Mouse (Mus musculus) forebrain, embryonic 11.5 days (tissue): ENCODE results near the gene Slc7a7. TPM values are rescaled to one million over a fixed set of nuclear protein-coding genes. Genes with fewer than 3 reads are reported as not detected.

ENCODE experiments used
- polyA plus RNA-seq: library from polyadenylated mRNA; unstranded; fragments of >200 nt; fragmentation: Nextera tagmentation; extraction: Ambion mirVana; gene quantifications from 2 replicates; pipeline ENCODE4 v1.2.1, GENCODE M21; 2014

Slc7a7 gene
- polyA plus RNA-seq, 1 experiment from 2014 or later = 4.5 TPM

Other genes with a start within 250 kb of the Slc7a7 start
- gene Dad1, start 163.7 kb downstream of the Slc7a7 start, polyA plus RNA-seq = 233 and 240 TPM in 2 replicates
- gene Abhd4, start 163.6 kb downstream of the Slc7a7 start, polyA plus RNA-seq = 50.9 and 53.5 TPM in 2 replicates
- not detected in 2 replicates for gene Olfr49, start 132.8 kb downstream of the Slc7a7 start, polyA plus RNA-seq
- gene Oxa1l, start 56.9 kb downstream of the Slc7a7 start, polyA plus RNA-seq = 56.7 and 58.3 TPM in 2 replicates
- gene Mrpl52, start 9.1 kb upstream of the Slc7a7 start, polyA plus RNA-seq = 220 and 221 TPM in 2 replicates
- 70.7 and 71.6 TPM in 2 replicates for gene Mmp14, start 13.8 kb upstream of the Slc7a7 start, polyA plus RNA-seq
- 28.8 and 29.9 TPM in 2 replicates for gene Lrp10, start 46.4 kb upstream of the Slc7a7 start, polyA plus RNA-seq
- 18.8 and 19.8 TPM in 2 replicates for gene Rem2, start 58.3 kb upstream of the Slc7a7 start, polyA plus RNA-seq
- gene Prmt5, start 99.7 kb upstream of the Slc7a7 start, polyA plus RNA-seq = 142 and 151 TPM in 2 replicates
- 50.6 and 55.5 TPM in 2 replicates for gene Haus4, start 136.8 kb upstream of the Slc7a7 start, polyA plus RNA-seq
- 51.6 and 59.7 TPM in 2 replicates for gene Ajuba, start 159.8 kb upstream of the Slc7a7 start, polyA plus RNA-seq
- gene 4931414P19Rik, start 188.2 kb upstream of the Slc7a7 start, polyA plus RNA-seq = 9.6 and 9.9 TPM in 2 replicates
- 414 and 455 TPM in 2 replicates for gene Psmb5, start 200.2 kb upstream of the Slc7a7 start, polyA plus RNA-seq
- gene Psmb11, start 203.7 kb upstream of the Slc7a7 start, polyA plus RNA-seq = 0.05 TPM in 1 of 2 replicates, not detected in the other
- gene Gm17606, start 223.2 kb upstream of the Slc7a7 start, polyA plus RNA-seq = not detected in 2 replicates
- 10.5 and 12.3 TPM in 2 replicates for gene Cdh24, start 223.6 kb upstream of the Slc7a7 start, polyA plus RNA-seq